Mouse (Mus musculus) heart, embryonic 12.5 days (tissue): ENCODE results near the gene Aicda. TPM values are rescaled to one million over a fixed set of nuclear protein-coding genes. Genes with fewer than 3 reads are reported as not detected.

Experiments
- ATAC-seq: fragments of 200-750 bp; cut with Nextera tagmentation; 2 replicates; pipeline ENCODE4 v1.8.0; 2017; ENCODE audit warnings: moderate TSS enrichment, moderate library complexity; ENCODE audit not compliant: insufficient number of reproducible peaks, low FRiP score
- H3K27ac ChIP-seq: fragments of 300-500 bp; sonication (generic); 2 replicates; pipeline ENCODE4 v1.5.1; 2016; ENCODE audit warnings: mild to moderate bottlenecking, moderate library complexity; ENCODE audit not compliant: poor library complexity, severe bottlenecking
- H3K27me3 ChIP-seq: fragments of 300-500 bp; sonication (generic); replicated peaks from 2 replicates; pipeline ENCODE4 v1.6.1; 2016; ENCODE audit warnings: mild to moderate bottlenecking, moderate library complexity
- H3K36me3 ChIP-seq: fragments of 300-500 bp; sonication (generic); 2 replicates; pipeline ENCODE4 v1.6.1; 2016; ENCODE audit warnings: mild to moderate bottlenecking, moderate library complexity
- H3K4me1 ChIP-seq: fragments of 300-500 bp; sonication (generic); replicated peaks from 2 replicates; pipeline ENCODE4 v1.6.1; 2016; ENCODE audit warnings: mild to moderate bottlenecking
- H3K4me2 ChIP-seq: fragments of 300-500 bp; sonication (generic); 2 replicates; pipeline ENCODE4 v1.6.1; 2016; ENCODE audit warnings: mild to moderate bottlenecking, moderate library complexity
- H3K4me3 ChIP-seq: fragments of 300-500 bp; sonication (generic); 2 replicates; pipeline ENCODE4 v1.5.1; 2016; ENCODE audit warnings: mild to moderate bottlenecking
- H3K9ac ChIP-seq: fragments of 300-500 bp; sonication (generic); 2 replicates; pipeline ENCODE4 v1.6.1; 2016; ENCODE audit warnings: mild to moderate bottlenecking, moderate library complexity
- H3K9me3 ChIP-seq: fragments of 300-500 bp; sonication (generic); replicated peaks from 2 replicates; pipeline ENCODE4 v1.6.1; 2016; ENCODE audit warnings: mild to moderate bottlenecking, moderate library complexity
- WGBS: fragments of 180-500 bp; shearing (Covaris S2); methylation state at CpG from one replicate; pipeline ENCODE4 v1.1.7; 2016; 5-methylcytosine and 5-hydroxymethylcytosine counted together
- polyA plus RNA-seq: library from polyadenylated mRNA; unstranded; fragments of >200 nt; fragmentation: Nextera tagmentation; extraction: Ambion mirVana; gene quantifications from 2 replicates; pipeline ENCODE4 v1.2.1, GENCODE M21; 2016

Gene Aicda
- polyA plus RNA-seq, 1 experiment from 2014 or later, result not detected

- no peak for ATAC-seq
- Histone ChIP-seq H3K27me3 (peaks cover 8% of the 10 kb centered on the region; the same call in 1 of the 2 replicates), H3K9me3 (no peaks in the 10 kb centered on the region), H3K27ac (no peak overlapping the region), H3K9ac (no peak overlapping the region), H3K36me3 (no peaks in the 10 kb centered on the region), H3K4me2 (no peak overlapping the region), H3K4me1 (0 out of 2 replicates have a peak, but pooled peaks cover 6% of the 10 kb centered on the region), H3K4me3 (no peak overlapping the region)
- 78% methylated on average over 6 of the region's 6 CpGs for WGBS
Measured at GRCm38 (mm10) chr6:122554102-122554501, 501 bp downstream of the Aicda start.

- Histone ChIP-seq H3K36me3 (no peaks in the 10 kb centered on the region), H3K4me2 (no peak overlapping the region), H3K9me3 (no peaks in the 10 kb centered on the region), H3K4me1 (0 out of 2 replicates have a peak, but pooled peaks cover 6% of the 10 kb centered on the region), H3K27ac (no peak overlapping the region), H3K27me3 (peaks cover 8% of the 10 kb centered on the region; the same call in 1 of the 2 replicates), H3K4me3 (no peak overlapping the region), H3K9ac (no peak overlapping the region)
- WGBS, result 29% methylated on average over 7 of the region's 7 CpGs
- ATAC-seq, result no peak
Measured at GRCm38 (mm10) chr6:122555266-122555665, 1.7 kb downstream of the Aicda start.

GRCm38 (mm10) chr6:122556959-122557561 lies 3.5 kb downstream of the Aicda start:
- Histone ChIP-seq H3K27me3 (peaks cover 22% of the 10 kb centered on the region; the same call in 1 of the 2 replicates), H3K27ac (no peak overlapping the region), H3K9me3 (no peaks in the 10 kb centered on the region), H3K9ac (no peak overlapping the region), H3K4me1 (0 out of 2 replicates have a peak, but pooled peaks cover 6% of the 10 kb centered on the region), H3K36me3 (no peaks in the 10 kb centered on the region), H3K4me2 (peak overlapping the region; percentile 29), H3K4me3 (no peak overlapping the region)
- no peak for ATAC-seq
- 24% methylated on average over 15 of the region's 15 CpGs for WGBS

GRCm38 (mm10) chr6:122560427-122560826 lies 6.8 kb downstream of the Aicda start:
- no peak overlapping the region for H3K9ac ChIP-seq
- WGBS, result 14% methylated on average over 17 of the region's 17 CpGs
- ATAC-seq, result no peak

GRCm38 (mm10) chr6:122561005-122561404 lies 7.4 kb downstream of the Aicda start:
- H3K4me3 ChIP-seq, result no peak overlapping the region
- no peaks in the 10 kb centered on the region for H3K9me3 ChIP-seq
- whole genome bisulfite sequencing, result 69% methylated on average over 20 of the region's 20 CpGs
- H3K36me3 ChIP-seq, result no peaks in the 10 kb centered on the region
- H3K27ac ChIP-seq, result no peak overlapping the region
- no peaks in the 10 kb centered on the region; the same call in 1 of the 2 replicates for H3K4me1 ChIP-seq
- no peak overlapping the region for H3K4me2 ChIP-seq
- peaks cover 28% of the 10 kb centered on the region; the same call in 1 of the 2 replicates for H3K27me3 ChIP-seq
- no peak overlapping the region for H3K9ac ChIP-seq
- ATAC-seq, result no peak

More at GRCm38 (mm10) chr6:122560427-122560826, 6.8 kb downstream of the Aicda start:
- no peak overlapping the region for H3K27ac ChIP-seq
- peaks cover 28% of the 10 kb centered on the region; the same call in 1 of the 2 replicates for H3K27me3 ChIP-seq
- H3K9me3 ChIP-seq, result no peaks in the 10 kb centered on the region
- peak overlapping the region; percentile 56 for H3K4me2 ChIP-seq
- 0 out of 2 replicates have a peak overlapping the region, but pooled peaks have one; percentile 21 for H3K4me3 ChIP-seq
- H3K36me3 ChIP-seq, result no peaks in the 10 kb centered on the region
- peaks cover under 1% of the 10 kb centered on the region; the same call in 1 of the 2 replicates for H3K4me1 ChIP-seq

GRCm38 (mm10) chr6:122562463-122562862 lies 8.9 kb downstream of the Aicda start:
- 2% methylated on average over 6 of the region's 6 CpGs for WGBS
- ATAC-seq, result no peak
- no peak overlapping the region for H3K27ac ChIP-seq
- no peaks in the 10 kb centered on the region; the same call in 1 of the 2 replicates for H3K4me1 ChIP-seq
- H3K4me2 ChIP-seq, result no peak overlapping the region
- H3K36me3 ChIP-seq, result no peaks in the 10 kb centered on the region
- H3K27me3 ChIP-seq, result peaks cover 28% of the 10 kb centered on the region; the same call in 1 of the 2 replicates
- H3K9ac ChIP-seq, result no peak overlapping the region
- no peak overlapping the region for H3K4me3 ChIP-seq
- H3K9me3 ChIP-seq, result no peaks in the 10 kb centered on the region

GRCm38 (mm10) chr6:122565070-122565784 lies 11.6 kb downstream of the Aicda start:
- Histone ChIP-seq H3K27ac (no peak overlapping the region), H3K9me3 (no peaks in the 10 kb centered on the region), H3K27me3 (peaks cover 30% of the 10 kb centered on the region; the same call in 1 of the 2 replicates), H3K4me2 (no peak overlapping the region), H3K4me1 (no peaks in the 10 kb centered on the region; the same call in 1 of the 2 replicates), H3K4me3 (no peak overlapping the region), H3K36me3 (no peaks in the 10 kb centered on the region), H3K9ac (no peak overlapping the region)
- no peak for ATAC-seq
- WGBS, result 79% methylated on average over 9 of the region's 9 CpGs

GRCm38 (mm10) chr6:122569113-122569512 lies 15.5 kb downstream of the Aicda start:
- H3K36me3 ChIP-seq, result no peaks in the 10 kb centered on the region
- no peaks in the 10 kb centered on the region for H3K9me3 ChIP-seq
- 57% methylated on average over 5 of the region's 5 CpGs for WGBS
- no peak for ATAC-seq
- H3K27ac ChIP-seq, result no peak overlapping the region
- H3K4me3 ChIP-seq, result no peak overlapping the region
- H3K9ac ChIP-seq, result no peak overlapping the region
- H3K27me3 ChIP-seq, result 0 out of 2 replicates have a peak, but pooled peaks cover 3% of the 10 kb centered on the region
- no peaks in the 10 kb centered on the region for H3K4me1 ChIP-seq
- H3K4me2 ChIP-seq, result no peak overlapping the region

- no peak for ATAC-seq
- H3K36me3 ChIP-seq, result no peaks in the 10 kb centered on the region
- WGBS, result 45% methylated on average over 1 of the region's 1 CpGs
- H3K27me3 ChIP-seq, result 0 out of 2 replicates have a peak, but pooled peaks cover 3% of the 10 kb centered on the region
- no peak overlapping the region for H3K27ac ChIP-seq
- H3K4me1 ChIP-seq, result no peaks in the 10 kb centered on the region
- no peaks in the 10 kb centered on the region for H3K9me3 ChIP-seq
- no peak overlapping the region for H3K4me2 ChIP-seq
- H3K9ac ChIP-seq, result no peak overlapping the region
- H3K4me3 ChIP-seq, result no peak overlapping the region
Measured at GRCm38 (mm10) chr6:122569762-122570161, 16.2 kb downstream of the Aicda start.

- WGBS, result 65% methylated on average over 8 of the region's 8 CpGs
- H3K9ac ChIP-seq, result no peak overlapping the region
- H3K4me1 ChIP-seq, result no peaks in the 10 kb centered on the region
- H3K27ac ChIP-seq, result no peak overlapping the region
- no peaks in the 10 kb centered on the region for H3K36me3 ChIP-seq
- H3K27me3 ChIP-seq, result 0 out of 2 replicates have a peak, but pooled peaks cover 3% of the 10 kb centered on the region
- H3K9me3 ChIP-seq, result no peaks in the 10 kb centered on the region
- H3K4me2 ChIP-seq, result no peak overlapping the region
- ATAC-seq, result no peak
- H3K4me3 ChIP-seq, result no peak overlapping the region
Measured at GRCm38 (mm10) chr6:122570695-122571616, 17.4 kb downstream of the Aicda start.
